Mouse (Mus musculus) liver, embryonic 12.5 days (tissue): ENCODE data around the gene Fbxo30. TPM values are rescaled to one million over a fixed set of nuclear protein-coding genes. Genes with fewer than 3 reads are reported as not detected.
A peak's percentile ranks its signal among the peaks of the same experiment; 100 is the strongest.
"Not testable (repeated sequence)": the region's sequence is repeated elsewhere in the genome, so short reads cannot be mapped to it uniquely, and the experiment has no call there.

ENCODE experiments used
- ATAC-seq: fragments of 200-750 bp; cut with Nextera tagmentation; 2 replicates; pipeline ENCODE4 v1.8.0; 2017; ENCODE audit warnings: moderate number of reproducible peaks, mild to moderate bottlenecking, moderate library complexity
- H3K27ac ChIP-seq: fragments of 300-500 bp; sonication (generic); 2 replicates; pipeline ENCODE4 v1.5.1; 2016; ENCODE audit warnings: mild to moderate bottlenecking
- H3K27me3 ChIP-seq: fragments of 300-500 bp; sonication (generic); replicated peaks from 2 replicates; pipeline ENCODE4 v1.6.1; 2016; ENCODE audit warnings: mild to moderate bottlenecking, moderate library complexity
- H3K36me3 ChIP-seq: fragments of 300-500 bp; sonication (generic); 2 replicates; pipeline ENCODE4 v1.6.1; 2016; ENCODE audit warnings: mild to moderate bottlenecking, moderate library complexity
- H3K4me1 ChIP-seq: fragments of 300-500 bp; sonication (generic); 2 replicates; pipeline ENCODE4 v1.6.1; 2016
- H3K4me2 ChIP-seq: fragments of 300-500 bp; sonication (generic); 2 replicates; pipeline ENCODE4 v1.6.1; 2016; ENCODE audit warnings: mild to moderate bottlenecking, moderate library complexity
- H3K4me3 ChIP-seq: fragments of 300-500 bp; sonication (generic); 2 replicates; pipeline ENCODE4 v1.5.1; 2016; ENCODE audit warnings: mild to moderate bottlenecking, moderate library complexity
- H3K9ac ChIP-seq: fragments of 300-500 bp; sonication (generic); 2 replicates; pipeline ENCODE4 v1.6.1; 2016; ENCODE audit warnings: mild to moderate bottlenecking, moderate library complexity
- H3K9me3 ChIP-seq: fragments of 300-500 bp; sonication (generic); replicated peaks from 2 replicates; pipeline ENCODE4 v1.6.1; 2016; ENCODE audit warnings: mild to moderate bottlenecking, moderate library complexity
- WGBS: fragments of 180-500 bp; shearing (Covaris S2); methylation state at CpG from one replicate; pipeline ENCODE4 v1.1.7; 2016; ENCODE audit not compliant: insufficient replicate concordance; 5-methylcytosine and 5-hydroxymethylcytosine counted together
- polyA plus RNA-seq: library from polyadenylated mRNA; unstranded; fragments of >200 nt; fragmentation: Nextera tagmentation; extraction: Ambion mirVana; gene quantifications from 2 replicates; pipeline ENCODE4 v1.2.1, GENCODE M21; 2016

Gene Fbxo30
- polyA plus RNA-seq, 1 experiment from 2014 or later: 48.3 TPM

DNA sequence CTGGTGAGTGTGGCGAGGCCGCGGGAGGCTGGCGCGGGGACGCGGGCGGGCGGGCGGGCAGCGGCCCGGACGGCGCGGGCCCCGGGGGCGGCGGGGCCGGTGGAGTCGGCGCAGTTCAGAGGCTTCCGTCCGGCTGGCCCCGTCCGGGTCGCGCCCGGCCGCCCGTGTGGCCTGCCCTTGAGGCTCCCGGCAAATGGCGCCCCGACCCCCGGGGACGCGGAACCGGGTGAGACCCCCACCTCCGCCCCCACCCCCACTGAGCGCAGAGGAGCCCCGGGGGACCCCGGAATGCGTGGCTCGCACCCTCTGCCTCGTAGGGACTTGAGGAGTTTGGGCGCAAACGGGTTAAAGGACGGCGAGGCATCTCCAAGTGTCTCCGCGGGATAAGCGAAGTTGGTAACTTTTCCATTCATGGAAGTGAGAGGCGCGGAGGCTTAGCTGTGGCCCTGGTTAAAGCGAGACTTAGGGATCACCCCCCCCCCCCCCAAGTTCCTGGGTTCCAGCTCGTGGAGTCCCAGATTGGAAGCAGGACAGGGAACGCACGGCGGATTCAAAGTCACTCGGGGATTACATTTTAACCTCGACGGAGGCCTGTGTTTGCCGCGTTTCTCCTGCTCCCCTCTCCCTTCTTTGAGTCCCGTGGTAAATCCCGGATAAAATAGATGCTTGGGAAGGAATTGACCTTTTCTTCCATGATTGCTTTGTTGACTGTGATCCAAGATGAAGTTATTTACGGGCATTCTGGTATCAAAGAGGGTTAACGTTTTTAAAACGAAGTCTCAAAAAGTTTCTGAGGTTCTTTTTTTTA, 572 bp downstream of the Fbxo30 start:
- no peaks in the 10 kb centered on the region for H3K9me3 ChIP-seq
- WGBS: under 1% methylated on average over 45 of the region's 68 CpGs

GRCm38 (mm10) chr10:11282306-11282631, 1.1 kb downstream of the Fbxo30 start:
- Histone ChIP-seq H3K4me2 (peak overlapping the region; percentile 95), H3K9ac (peak overlapping the region; percentile 100), H3K4me1 (peaks cover 31% of the 10 kb centered on the region), H3K36me3 (peaks cover 7% of the 10 kb centered on the region), H3K27me3 (no peaks in the 10 kb centered on the region), H3K27ac (peak overlapping the region; percentile 97), H3K9me3 (no peaks in the 10 kb centered on the region), H3K4me3 (peak overlapping the region; percentile 99)
- WGBS: 4% methylated on average over 4 of the region's 4 CpGs
- ATAC-seq: no peak

More for the DNA sequence above, 572 bp downstream of the Fbxo30 start:
- peaks cover 30% of the 10 kb centered on the region for H3K4me1 ChIP-seq
- peaks cover 7% of the 10 kb centered on the region for H3K36me3 ChIP-seq
- peak overlapping the region; percentile 99 for H3K4me3 ChIP-seq
- H3K27ac ChIP-seq: peak overlapping the region; percentile 97
- H3K4me2 ChIP-seq: peak overlapping the region; percentile 95
- H3K9ac ChIP-seq: peak overlapping the region; percentile 100
- ATAC-seq: peak; percentile 41; the same call in 1 of the 2 replicates
- H3K27me3 ChIP-seq: no peaks in the 10 kb centered on the region

- no peak for ATAC-seq
- Histone ChIP-seq H3K9me3 (no peaks in the 10 kb centered on the region), H3K4me2 (no peak overlapping the region), H3K36me3 (peaks cover 49% of the 10 kb centered on the region), H3K9ac (no peak overlapping the region), H3K27ac (no peak overlapping the region), H3K27me3 (no peaks in the 10 kb centered on the region), H3K4me3 (no peak overlapping the region), H3K4me1 (no peaks in the 10 kb centered on the region)
- 88% methylated on average over 6 of the region's 6 CpGs for WGBS
These were observed 17.3 kb downstream of the Fbxo30 start for GRCm38 (mm10) chr10:11298418-11298817.

DNA sequence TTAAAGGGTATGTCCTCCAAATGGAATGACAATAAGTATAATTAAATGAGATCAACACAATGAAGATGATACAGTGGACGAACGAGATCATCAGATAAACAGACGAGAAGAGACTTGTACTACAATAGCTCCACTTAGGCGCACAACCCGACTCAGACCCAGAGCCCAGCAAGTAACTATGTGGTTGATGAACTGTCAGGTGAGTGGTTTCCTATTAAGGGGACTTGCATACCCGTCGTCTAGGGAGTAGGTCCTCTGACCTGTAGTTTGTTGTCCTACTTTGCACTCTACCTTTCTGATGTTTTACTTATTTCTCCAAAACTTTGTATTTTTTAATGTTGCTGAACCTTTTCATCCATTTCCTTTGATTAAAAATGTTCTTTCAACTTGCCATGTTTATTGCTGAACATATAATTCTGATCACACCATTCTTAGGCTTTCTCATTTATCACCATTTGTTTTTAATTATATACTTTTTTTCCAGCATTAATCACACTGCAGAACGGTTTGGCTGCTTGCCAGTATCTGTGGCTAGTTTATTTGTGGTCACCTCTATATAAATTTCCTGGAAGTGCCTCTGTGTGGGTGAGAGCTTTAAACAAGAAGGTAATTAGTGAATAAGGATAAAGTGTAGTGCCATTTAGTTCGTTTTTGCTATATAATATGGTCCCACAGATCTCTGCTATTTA, 24.4 kb downstream of the Fbxo30 start:
- ATAC-seq: no peak
- no peaks in the 10 kb centered on the region for H3K9me3 ChIP-seq
- 80% methylated on average over 9 of the region's 9 CpGs for WGBS
- no peak overlapping the region for H3K27ac ChIP-seq
- peaks cover 11% of the 10 kb centered on the region for H3K4me1 ChIP-seq
- no peak overlapping the region for H3K4me3 ChIP-seq
- no peak overlapping the region for H3K9ac ChIP-seq
- H3K36me3 ChIP-seq: peaks cover 5% of the 10 kb centered on the region; the same call in 1 of the 2 replicates
- H3K27me3 ChIP-seq: no peaks in the 10 kb centered on the region
- H3K4me2 ChIP-seq: no peak overlapping the region

DNA sequence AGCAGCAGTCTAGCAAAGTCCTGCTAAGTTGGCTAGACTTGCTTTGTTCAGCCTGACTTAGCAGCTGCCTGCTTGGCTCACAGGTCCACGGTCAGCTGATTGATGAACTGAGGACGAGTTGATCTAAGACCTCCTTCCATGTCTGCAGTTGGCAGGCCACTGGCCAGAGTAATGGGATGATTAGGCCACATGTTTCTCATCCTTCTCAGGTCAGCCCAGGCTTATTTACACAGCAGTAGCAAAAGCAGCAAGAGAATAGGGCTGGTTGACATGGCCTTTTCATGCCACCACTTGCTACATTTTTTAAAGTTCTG, 24.9 kb downstream of the Fbxo30 start:
- ATAC-seq: no peak

DNA sequence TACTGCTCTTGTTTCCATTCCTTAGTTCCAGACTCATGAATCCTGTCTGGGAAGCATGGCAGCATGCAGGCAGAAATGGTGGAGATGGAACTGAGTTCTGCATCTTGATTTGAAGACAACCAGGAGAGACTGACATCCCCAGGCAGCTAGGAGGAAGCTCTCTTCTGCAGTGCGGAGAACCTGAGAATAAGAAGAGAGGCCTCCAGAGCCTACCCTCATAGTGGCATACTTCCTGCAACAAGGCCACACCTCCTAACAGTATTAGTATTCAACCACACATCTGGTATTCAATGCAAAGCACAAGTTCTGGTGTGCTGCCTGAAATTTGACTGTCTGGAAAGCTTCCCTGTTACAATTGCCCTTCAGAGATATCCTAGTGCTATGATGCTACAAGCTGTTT, 28.7 kb downstream of the Fbxo30 start:
- Histone ChIP-seq H3K4me2 (no peak overlapping the region), H3K4me3 (no peak overlapping the region), H3K36me3 (peaks cover 4% of the 10 kb centered on the region; the same call in 1 of the 2 replicates), H3K9ac (no peak overlapping the region), H3K27me3 (no peaks in the 10 kb centered on the region), H3K9me3 (no peaks in the 10 kb centered on the region), H3K4me1 (peaks cover 16% of the 10 kb centered on the region), H3K27ac (no peak overlapping the region)
- 63% methylated on average over 1 of the region's 1 CpGs for WGBS
- ATAC-seq: no peak

More for the DNA sequence above, 24.9 kb downstream of the Fbxo30 start:
- Histone ChIP-seq H3K27ac (no peak overlapping the region), H3K4me2 (no peak overlapping the region), H3K9me3 (no peaks in the 10 kb centered on the region), H3K36me3 (peaks cover 4% of the 10 kb centered on the region; the same call in 1 of the 2 replicates), H3K4me3 (no peak overlapping the region), H3K27me3 (no peaks in the 10 kb centered on the region), H3K4me1 (peaks cover 16% of the 10 kb centered on the region), H3K9ac (no peak overlapping the region)
- WGBS: 58% methylated on average over 2 of the region's 2 CpGs

DNA sequence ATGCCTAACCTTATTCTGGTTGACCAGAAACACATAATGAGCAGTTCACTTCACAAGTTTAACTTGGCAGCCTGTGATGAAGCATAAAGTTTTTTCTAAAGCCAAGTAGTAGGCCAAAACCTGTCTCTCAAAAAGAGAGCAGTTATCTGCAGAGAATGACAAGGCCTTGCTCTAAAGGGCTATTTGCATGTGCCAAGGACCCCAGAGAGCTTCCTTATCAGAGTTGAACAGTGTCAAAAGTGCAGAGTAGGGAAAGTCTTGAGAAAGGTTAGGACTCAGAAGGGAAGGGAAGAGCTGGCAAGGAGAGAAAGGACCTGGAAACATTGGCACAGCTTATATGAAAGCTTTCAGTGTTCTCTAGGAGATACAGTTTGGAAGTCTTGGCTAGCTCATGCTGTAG, 29.4 kb downstream of the Fbxo30 start:
- Histone ChIP-seq H3K27ac (no peak overlapping the region), H3K9ac (peak overlapping the region; percentile 35; the same call in 1 of the 2 replicates), H3K4me3 (no peak overlapping the region), H3K4me1 (peaks cover 16% of the 10 kb centered on the region), H3K36me3 (peaks cover 4% of the 10 kb centered on the region; the same call in 1 of the 2 replicates), H3K4me2 (no peak overlapping the region), H3K9me3 (no peaks in the 10 kb centered on the region), H3K27me3 (no peaks in the 10 kb centered on the region)
- peak; percentile 76 for ATAC-seq

DNA sequence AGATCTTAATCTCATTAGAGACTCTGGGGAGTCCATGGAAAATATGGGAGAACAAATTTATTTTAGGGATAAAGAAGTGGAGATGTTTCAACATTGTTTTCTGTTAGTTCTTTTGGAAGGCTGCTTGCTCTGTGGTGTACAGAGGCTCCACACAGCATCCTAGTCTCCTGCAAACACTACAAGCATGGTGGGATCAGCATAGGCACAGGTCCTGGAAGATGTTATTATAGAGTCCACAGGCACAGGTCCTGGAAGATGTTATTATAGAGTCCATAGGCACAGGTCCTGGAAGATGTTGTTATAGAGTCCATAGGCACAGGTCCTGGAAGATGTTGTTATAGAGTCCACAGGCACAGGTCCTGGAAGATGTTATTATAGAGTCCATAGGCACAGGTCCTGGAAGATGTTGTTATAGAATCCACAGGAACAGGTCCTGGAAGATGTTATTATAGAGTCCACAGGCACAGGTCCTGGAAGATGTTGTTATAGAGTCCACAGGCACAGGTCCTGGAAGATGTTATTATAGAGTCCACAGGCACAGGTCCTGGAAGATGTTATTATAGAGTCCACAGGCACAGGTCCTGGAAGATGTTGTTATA, 36.8 kb downstream of the Fbxo30 start:
- H3K27me3 ChIP-seq, H3K9ac ChIP-seq, H3K4me3 ChIP-seq, H3K27ac ChIP-seq, H3K36me3 ChIP-seq, ATAC-seq, H3K9me3 ChIP-seq, H3K4me2 ChIP-seq: not testable (repeated sequence)
- peaks cover 19% of the 10 kb centered on the region for H3K4me1 ChIP-seq

GRCm38 (mm10) chr10:11319446-11319970, 38.4 kb downstream of the Fbxo30 start:
- 47% methylated on average over 1 of the region's 1 CpGs for WGBS

GRCm38 (mm10) chr10:11322316-11322715, 41.2 kb downstream of the Fbxo30 start:
- Histone ChIP-seq H3K4me2 (peak overlapping the region; percentile 12; the same call in 1 of the 2 replicates), H3K36me3 (no peaks in the 10 kb centered on the region), H3K9me3 (no peaks in the 10 kb centered on the region), H3K4me3 (no peak overlapping the region), H3K27me3 (no peaks in the 10 kb centered on the region), H3K4me1 (peaks cover 45% of the 10 kb centered on the region), H3K9ac (no peak overlapping the region), H3K27ac (0 out of 2 replicates have a peak overlapping the region, but pooled peaks have one; percentile 40)
- 45% methylated on average over 7 of the region's 7 CpGs for WGBS
- ATAC-seq: peak; percentile 38; the same call in 1 of the 2 replicates

More at GRCm38 (mm10) chr10:11319446-11319970, 38.4 kb downstream of the Fbxo30 start:
- Histone ChIP-seq H3K27ac (no peak overlapping the region), H3K4me1 (peaks cover 35% of the 10 kb centered on the region), H3K27me3 (no peaks in the 10 kb centered on the region), H3K9ac (no peak overlapping the region), H3K4me2 (no peak overlapping the region), H3K4me3 (no peak overlapping the region), H3K36me3 (no peaks in the 10 kb centered on the region), H3K9me3 (no peaks in the 10 kb centered on the region)
- ATAC-seq: no peak

GRCm38 (mm10) chr10:11323202-11323898, 42.2 kb downstream of the Fbxo30 start:
- Histone ChIP-seq H3K27me3 (no peaks in the 10 kb centered on the region), H3K4me2 (peak overlapping the region; percentile 49), H3K9ac (peak overlapping the region; percentile 43; the same call in 1 of the 2 replicates), H3K36me3 (no peaks in the 10 kb centered on the region), H3K27ac (peak overlapping the region; percentile 92), H3K9me3 (no peaks in the 10 kb centered on the region), H3K4me3 (no peak overlapping the region), H3K4me1 (peaks cover 45% of the 10 kb centered on the region)
- 48% methylated on average over 4 of the region's 4 CpGs for WGBS
- ATAC-seq: peak; percentile 98
